Mouse (Mus musculus) kidney, embryonic 16.5 days (tissue): Measurements from ENCODE around the gene Pheta1. TPM values are rescaled to one million over a fixed set of nuclear protein-coding genes. Genes with fewer than 3 reads are reported as not detected.

Experiments
- ATAC-seq: fragments of 200-750 bp; cut with Nextera tagmentation; 2 replicates; pipeline ENCODE4 v1.8.0; 2017; ENCODE audit warnings: moderate TSS enrichment; ENCODE audit not compliant: low FRiP score, low TSS enrichment
- H3K27ac ChIP-seq: fragments of 300-500 bp; sonication (generic); 2 replicates; pipeline ENCODE4 v1.5.1; 2014; ENCODE audit warnings: low read length
- H3K27me3 ChIP-seq: fragments of 300-500 bp; sonication (generic); 2 replicates; pipeline ENCODE4 v1.6.1; 2014; ENCODE audit warnings: low read length, control low read depth, mixed read lengths; ENCODE audit not compliant: insufficient read depth
- H3K36me3 ChIP-seq: fragments of 300-500 bp; sonication (generic); 2 replicates; pipeline ENCODE4 v1.6.1; 2014; ENCODE audit warnings: low read length, control low read depth, mixed read lengths; ENCODE audit not compliant: insufficient read depth
- H3K4me1 ChIP-seq: fragments of 300-500 bp; sonication (generic); 2 replicates; pipeline ENCODE4 v1.6.1; 2014; ENCODE audit warnings: low read length, control low read depth, mixed read lengths; ENCODE audit not compliant: insufficient read depth
- H3K4me2 ChIP-seq: fragments of 300-500 bp; sonication (generic); replicated peaks from 2 replicates; pipeline ENCODE4 v1.6.1; 2014; ENCODE audit warnings: low read depth, low read length
- H3K4me3 ChIP-seq: fragments of 300-500 bp; sonication (generic); 2 replicates; pipeline ENCODE4 v1.5.1; 2014; ENCODE audit warnings: mild to moderate bottlenecking, low read length
- H3K9ac ChIP-seq: fragments of 300-500 bp; sonication (generic); replicated peaks from 2 replicates; pipeline ENCODE4 v1.6.1; 2014; ENCODE audit warnings: low read length
- H3K9me3 ChIP-seq: fragments of 300-500 bp; sonication (generic); 2 replicates; pipeline ENCODE4 v1.6.1; 2016; ENCODE audit warnings: low read length, control low read depth
- WGBS: fragments of 180-500 bp; shearing (Covaris S2); extraction: QIAGEN DNeasy Blood & Tissue Kit; methylation state at CpG from one replicate; pipeline ENCODE4 v1.1.7; 2014; 5-methylcytosine and 5-hydroxymethylcytosine counted together
- polyA plus RNA-seq: library from polyadenylated mRNA; unstranded; fragments of >200 nt; fragmentation: Nextera tagmentation; extraction: Ambion mirVana; gene quantifications from 2 replicates; pipeline ENCODE4 v1.2.1, GENCODE M21; 2015

The Pheta1 gene
- polyA plus RNA-seq, 1 experiment from 2014 or later: 33.2 TPM

DNA sequence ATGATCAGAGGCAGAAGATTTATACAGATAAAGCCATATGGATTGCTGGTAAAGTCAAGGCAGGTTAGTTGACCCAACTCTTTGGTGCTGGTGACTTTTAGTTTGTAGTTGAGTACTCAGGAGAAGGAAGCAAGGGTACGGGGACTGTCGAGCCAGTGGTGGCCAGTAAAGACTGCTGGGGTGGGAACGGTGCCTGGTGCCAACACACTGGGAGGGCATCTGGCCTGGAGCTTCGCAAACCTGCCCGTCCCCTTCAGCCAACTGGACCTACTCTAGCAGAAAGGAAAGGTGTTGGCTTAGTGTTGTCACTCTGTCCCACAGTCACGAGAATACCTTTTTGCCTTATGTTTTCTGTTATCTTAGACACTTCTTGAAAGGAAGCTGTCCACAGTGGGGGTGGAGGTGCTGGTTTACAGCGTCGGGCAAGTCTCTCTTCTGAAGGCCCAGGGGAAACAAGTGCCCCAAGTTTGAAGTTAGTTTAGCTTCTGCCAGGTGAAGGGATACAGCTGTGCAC lies 32.9 kb upstream of the Pheta1 start:
- Histone ChIP-seq H3K36me3 (peaks cover 84% of the 10 kb centered on the region), H3K27ac (no peak overlapping the region), H3K9me3 (no peaks in the 10 kb centered on the region), H3K9ac (no peak overlapping the region), H3K27me3 (no peaks in the 10 kb centered on the region), H3K4me3 (no peak overlapping the region), H3K4me2 (no peak overlapping the region), H3K4me1 (no peaks in the 10 kb centered on the region)
- WGBS: 86% methylated on average over 8 of the region's 8 CpGs
- ATAC-seq: no peak

DNA sequence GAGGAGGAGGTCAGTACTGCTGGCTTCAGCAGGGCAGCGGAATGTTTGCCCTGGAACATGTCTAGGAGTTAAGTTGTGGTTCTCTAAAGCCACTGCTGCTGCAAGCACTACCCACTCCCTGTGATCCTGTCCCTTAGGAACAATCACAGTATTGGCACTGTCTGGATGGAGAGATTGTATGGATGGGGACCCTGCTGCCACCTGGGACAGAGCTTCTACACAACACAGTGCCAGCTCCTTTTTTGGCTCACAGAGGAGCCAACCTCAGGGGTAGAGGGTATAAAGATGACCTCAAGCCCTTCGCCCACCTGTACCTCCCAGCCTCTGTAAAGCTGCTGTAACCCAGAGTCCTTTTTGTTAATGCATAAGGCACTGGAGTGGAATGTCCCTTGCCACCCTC lies 32.2 kb upstream of the Pheta1 start:
- Histone ChIP-seq H3K4me3 (no peak overlapping the region), H3K9me3 (no peaks in the 10 kb centered on the region), H3K4me2 (no peak overlapping the region), H3K27me3 (no peaks in the 10 kb centered on the region), H3K9ac (no peak overlapping the region), H3K36me3 (peaks cover 82% of the 10 kb centered on the region), H3K4me1 (no peaks in the 10 kb centered on the region), H3K27ac (no peak overlapping the region)
- 89% methylated on average over 2 of the region's 2 CpGs for WGBS
- no peak for ATAC-seq

DNA sequence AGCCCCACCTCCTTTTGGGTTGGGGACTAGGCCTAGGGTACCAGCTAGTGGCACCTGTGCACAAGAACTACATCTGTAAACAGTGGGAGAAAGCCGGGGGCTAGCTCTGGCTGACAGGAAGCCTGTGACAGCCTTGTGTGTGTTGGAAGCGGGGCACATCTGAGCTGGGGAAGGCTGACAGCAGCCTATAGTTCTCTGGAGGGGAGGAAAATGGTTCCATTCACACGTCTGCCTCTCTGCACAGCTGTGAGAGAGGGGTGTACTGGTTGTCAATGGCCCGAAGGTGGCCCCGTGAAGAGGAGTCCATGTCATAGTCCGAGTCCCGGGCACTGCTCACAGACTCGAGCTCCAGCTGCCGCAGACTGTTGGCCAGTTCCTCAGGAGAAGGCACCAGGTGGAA lies 31.2 kb upstream of the Pheta1 start:
- H3K36me3 ChIP-seq: peaks cover 73% of the 10 kb centered on the region
- no peak overlapping the region for H3K27ac ChIP-seq
- no peak overlapping the region for H3K4me2 ChIP-seq
- no peaks in the 10 kb centered on the region for H3K9me3 ChIP-seq
- H3K9ac ChIP-seq: no peak overlapping the region
- ATAC-seq: no peak
- H3K4me3 ChIP-seq: no peak overlapping the region
- WGBS: 82% methylated on average over 9 of the region's 9 CpGs
- H3K4me1 ChIP-seq: no peaks in the 10 kb centered on the region
- no peaks in the 10 kb centered on the region for H3K27me3 ChIP-seq

DNA sequence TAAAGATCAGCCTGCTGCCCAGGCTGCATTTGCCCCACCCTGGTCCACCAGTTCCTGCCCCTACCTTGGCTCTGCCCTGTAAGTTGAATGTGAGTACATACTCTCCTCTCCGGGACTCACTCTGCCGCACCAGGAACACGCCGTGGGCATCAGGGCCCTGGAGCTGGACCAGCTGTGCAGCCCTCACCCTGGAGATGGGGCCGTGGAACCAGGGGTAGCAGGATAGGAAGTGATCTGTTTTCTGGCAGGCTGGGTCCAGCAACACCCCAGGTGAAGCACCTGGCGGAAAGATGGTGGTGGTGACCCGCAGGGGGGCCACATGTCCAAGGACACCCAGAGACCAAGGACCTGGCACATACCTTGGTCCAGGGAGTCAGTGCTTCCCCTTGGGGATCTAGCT lies 30.4 kb upstream of the Pheta1 start:
- no peaks in the 10 kb centered on the region for H3K9me3 ChIP-seq
- no peaks in the 10 kb centered on the region for H3K27me3 ChIP-seq
- ATAC-seq: no peak
- no peak overlapping the region for H3K27ac ChIP-seq
- H3K4me3 ChIP-seq: no peak overlapping the region
- H3K4me1 ChIP-seq: no peaks in the 10 kb centered on the region
- H3K9ac ChIP-seq: no peak overlapping the region
- no peak overlapping the region for H3K4me2 ChIP-seq
- H3K36me3 ChIP-seq: peaks cover 66% of the 10 kb centered on the region
- WGBS: 94% methylated on average over 7 of the region's 7 CpGs

DNA sequence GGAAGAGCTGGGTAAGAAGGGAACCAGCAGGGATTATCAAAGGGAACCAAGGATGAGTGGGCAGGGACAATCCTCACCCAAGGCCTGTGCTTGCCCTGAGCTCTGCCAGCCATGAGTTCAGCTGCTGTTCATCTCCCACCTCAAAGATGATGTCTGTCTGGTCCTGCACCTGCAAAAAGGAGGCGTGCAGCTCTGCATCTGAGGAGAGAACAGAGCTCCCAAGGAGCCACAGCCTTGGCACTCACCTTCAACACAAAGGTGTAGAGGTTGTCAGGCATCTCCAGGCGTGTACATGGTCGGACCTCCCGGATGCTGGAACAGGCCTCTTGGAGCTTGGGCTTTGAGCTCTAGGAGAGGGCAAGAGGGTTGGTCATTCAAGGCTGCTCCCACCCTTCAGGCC lies 29.9 kb upstream of the Pheta1 start:
- Histone ChIP-seq H3K27me3 (no peaks in the 10 kb centered on the region), H3K4me1 (0 out of 2 replicates have a peak, but pooled peaks cover 3% of the 10 kb centered on the region), H3K4me2 (no peak overlapping the region), H3K4me3 (no peak overlapping the region), H3K27ac (no peak overlapping the region), H3K36me3 (peaks cover 62% of the 10 kb centered on the region), H3K9ac (no peak overlapping the region), H3K9me3 (no peaks in the 10 kb centered on the region)
- WGBS: 92% methylated on average over 4 of the region's 4 CpGs
- no peak for ATAC-seq

DNA sequence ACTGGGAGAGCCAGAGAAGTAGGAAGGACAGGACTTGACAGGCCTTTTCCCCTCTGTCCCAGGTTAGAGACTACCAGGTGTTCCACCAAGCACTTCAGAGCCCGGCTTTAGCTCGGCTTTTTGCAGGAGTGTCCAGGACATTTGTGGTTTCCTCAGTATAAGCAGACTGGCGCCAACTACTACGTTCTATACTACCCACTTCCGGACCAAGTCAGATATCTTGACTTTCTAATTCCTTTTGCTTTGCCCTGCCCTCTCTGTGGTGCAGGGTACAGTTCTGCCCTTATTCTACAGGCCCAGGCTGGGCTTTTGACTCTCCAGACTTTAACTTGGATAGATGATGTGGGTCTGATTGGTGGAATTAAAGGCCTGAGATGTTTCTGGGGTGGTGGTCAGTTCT lies 29.2 kb upstream of the Pheta1 start:
- peaks cover 56% of the 10 kb centered on the region for H3K36me3 ChIP-seq
- H3K9ac ChIP-seq: no peak overlapping the region
- H3K27ac ChIP-seq: no peak overlapping the region
- WGBS: 86% methylated on average over 5 of the region's 5 CpGs
- no peak overlapping the region for H3K4me2 ChIP-seq
- H3K9me3 ChIP-seq: no peaks in the 10 kb centered on the region
- no peaks in the 10 kb centered on the region for H3K27me3 ChIP-seq
- H3K4me1 ChIP-seq: 0 out of 2 replicates have a peak, but pooled peaks cover 3% of the 10 kb centered on the region
- no peak overlapping the region for H3K4me3 ChIP-seq
- no peak for ATAC-seq

DNA sequence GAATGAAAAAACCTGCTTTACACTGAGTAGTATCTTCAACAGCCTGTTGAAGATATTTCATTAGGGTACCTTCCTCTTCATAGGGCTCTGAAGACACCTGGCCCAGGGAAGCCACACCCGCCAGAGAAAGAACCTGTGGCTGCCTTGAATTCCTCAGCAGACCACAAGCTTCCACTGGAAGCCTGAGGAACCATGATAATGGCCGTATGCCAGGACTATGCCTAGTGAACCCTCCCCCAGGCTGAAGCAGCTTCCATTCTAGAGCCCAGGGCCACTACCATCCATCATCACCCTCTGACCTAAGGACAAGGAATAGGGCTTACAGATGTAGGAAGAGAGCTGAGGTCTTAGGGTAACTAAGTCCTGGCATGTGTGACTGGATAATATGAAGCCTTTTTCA lies 28.6 kb upstream of the Pheta1 start:
- H3K36me3 ChIP-seq: peaks cover 56% of the 10 kb centered on the region
- no peak overlapping the region for H3K4me2 ChIP-seq
- no peak for ATAC-seq
- 0 out of 2 replicates have a peak, but pooled peaks cover 3% of the 10 kb centered on the region for H3K4me1 ChIP-seq
- H3K9me3 ChIP-seq: no peaks in the 10 kb centered on the region
- H3K4me3 ChIP-seq: no peak overlapping the region
- H3K27ac ChIP-seq: no peak overlapping the region
- WGBS: 84% methylated on average over 2 of the region's 2 CpGs
- H3K27me3 ChIP-seq: no peaks in the 10 kb centered on the region
- H3K9ac ChIP-seq: no peak overlapping the region

DNA sequence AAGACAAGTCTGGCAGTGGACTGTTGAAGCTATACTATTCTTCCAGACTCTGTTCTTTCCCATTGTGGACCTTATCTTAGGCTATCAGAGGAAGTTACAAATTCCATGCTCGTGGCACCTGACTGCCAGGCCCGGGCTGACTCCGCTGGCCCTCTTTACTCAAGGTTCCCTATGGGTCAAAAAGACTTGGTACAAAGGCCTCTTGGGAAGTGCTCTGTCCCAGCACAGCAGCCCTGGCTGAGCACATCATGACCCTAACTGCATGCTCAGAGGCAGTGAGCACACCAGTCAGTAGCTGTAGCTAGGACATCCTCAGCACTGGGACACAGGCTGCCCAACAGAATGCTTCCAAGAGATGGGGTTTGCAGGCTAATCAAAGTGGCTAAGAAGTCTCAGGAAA lies 28.1 kb upstream of the Pheta1 start:
- no peaks in the 10 kb centered on the region for H3K27me3 ChIP-seq
- 79% methylated on average over 3 of the region's 3 CpGs for WGBS
- no peaks in the 10 kb centered on the region for H3K9me3 ChIP-seq
- no peak overlapping the region for H3K9ac ChIP-seq
- H3K4me3 ChIP-seq: no peak overlapping the region
- peaks cover 52% of the 10 kb centered on the region for H3K36me3 ChIP-seq
- no peak overlapping the region for H3K27ac ChIP-seq
- ATAC-seq: no peak
- H3K4me2 ChIP-seq: no peak overlapping the region
- 0 out of 2 replicates have a peak, but pooled peaks cover 3% of the 10 kb centered on the region for H3K4me1 ChIP-seq

DNA sequence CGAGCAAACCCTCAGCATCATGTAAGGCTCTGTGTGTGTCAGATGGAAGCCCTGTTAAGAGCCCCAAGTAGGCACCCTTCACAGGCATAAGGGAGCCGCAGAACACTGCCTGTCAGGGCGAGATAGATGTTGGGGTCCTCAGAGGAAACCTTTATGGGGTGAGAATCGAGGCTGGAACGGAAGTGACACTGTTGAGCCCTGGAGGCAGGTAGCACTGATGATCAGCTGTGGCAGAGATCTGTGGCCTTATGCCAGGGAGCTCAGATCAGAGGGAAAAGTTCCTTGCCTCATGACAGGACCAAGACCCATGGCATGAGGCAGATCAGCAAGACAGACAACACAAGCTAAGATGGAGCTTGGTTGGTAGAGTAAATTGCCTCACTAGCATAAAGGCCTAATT lies 27.7 kb upstream of the Pheta1 start:
- no peak for ATAC-seq
- Histone ChIP-seq H3K4me2 (no peak overlapping the region), H3K27me3 (no peaks in the 10 kb centered on the region), H3K27ac (no peak overlapping the region), H3K4me1 (0 out of 2 replicates have a peak, but pooled peaks cover 3% of the 10 kb centered on the region), H3K36me3 (peaks cover 47% of the 10 kb centered on the region), H3K4me3 (no peak overlapping the region), H3K9me3 (no peaks in the 10 kb centered on the region), H3K9ac (no peak overlapping the region)
- WGBS: 82% methylated on average over 5 of the region's 5 CpGs

DNA sequence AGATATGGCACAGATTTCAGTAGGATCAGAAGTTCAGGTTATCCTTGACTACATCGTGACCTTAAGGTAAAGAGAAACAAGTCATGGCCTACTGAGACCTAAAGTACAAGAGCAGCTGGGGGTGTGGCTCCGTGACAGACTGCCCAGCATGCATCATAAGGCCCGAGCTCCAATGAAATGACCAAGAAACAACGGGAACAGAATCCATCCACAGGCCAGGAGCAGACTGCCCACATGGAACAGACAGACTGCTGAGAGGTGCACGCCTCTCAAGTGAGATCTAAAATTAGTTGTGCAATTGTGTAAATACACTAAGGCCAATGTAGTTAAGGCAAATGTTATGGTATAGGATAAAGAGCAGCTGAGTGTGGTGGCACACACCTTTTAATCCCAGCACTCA lies 27.2 kb upstream of the Pheta1 start:
- H3K27me3 ChIP-seq: no peaks in the 10 kb centered on the region
- 73% methylated on average over 5 of the region's 5 CpGs for WGBS
- H3K9me3 ChIP-seq: no peaks in the 10 kb centered on the region
- H3K4me2 ChIP-seq: no peak overlapping the region
- peaks cover 43% of the 10 kb centered on the region for H3K36me3 ChIP-seq
- H3K4me1 ChIP-seq: 0 out of 2 replicates have a peak, but pooled peaks cover 3% of the 10 kb centered on the region
- no peak overlapping the region for H3K9ac ChIP-seq
- ATAC-seq: no peak
- H3K4me3 ChIP-seq: no peak overlapping the region
- H3K27ac ChIP-seq: no peak overlapping the region
